Mouse (Mus musculus) forebrain, embryonic 14.5 days (tissue): ENCODE measurements around the gene Zbtb17. TPM values are rescaled to one million over a fixed set of nuclear protein-coding genes. Genes with fewer than 3 reads are reported as not detected.

Experiments
- ATAC-seq: fragments of 200-750 bp; cut with Nextera tagmentation; 2 replicates; pipeline ENCODE4 v1.8.0; 2017; ENCODE audit warnings: mild to moderate bottlenecking, moderate library complexity
- DNase-seq: peaks from one replicate; pipeline ENCODE4 v3.0.0-alpha.2; 2015; ENCODE audit warnings: low spot score
- H3K27ac ChIP-seq: fragments of 300-500 bp; sonication (generic); 2 replicates; pipeline ENCODE4 v1.5.1; 2014; ENCODE audit warnings: low read depth, mild to moderate bottlenecking, control low read depth, low read length, moderate library complexity
- H3K27me3 ChIP-seq: fragments of 300-500 bp; sonication (generic); replicated peaks from 2 replicates; pipeline ENCODE4 v1.6.1; 2014; ENCODE audit warnings: low read length, control low read depth, mixed read lengths; ENCODE audit not compliant: control insufficient read depth, insufficient read depth
- H3K36me3 ChIP-seq: fragments of 300-500 bp; sonication (generic); 2 replicates; pipeline ENCODE4 v1.6.1; 2014; ENCODE audit warnings: low read length, control low read depth; ENCODE audit not compliant: control insufficient read depth, insufficient read depth
- H3K4me1 ChIP-seq: fragments of 300-500 bp; sonication (generic); 2 replicates; pipeline ENCODE4 v1.6.1; 2014; ENCODE audit warnings: antibody characterized with exemption, low read length, control low read depth; ENCODE audit not compliant: control insufficient read depth, insufficient read depth
- H3K4me2 ChIP-seq: fragments of 300-500 bp; sonication (generic); 2 replicates; pipeline ENCODE4 v1.6.1; 2014; ENCODE audit warnings: mild to moderate bottlenecking, control low read depth, low read length
- H3K4me3 ChIP-seq: fragments of 300-500 bp; sonication (generic); 2 replicates; pipeline ENCODE4 v1.5.1; 2014; ENCODE audit warnings: low read depth, low read length, control low read depth
- H3K9ac ChIP-seq: fragments of 300-500 bp; sonication (generic); 2 replicates; pipeline ENCODE4 v1.6.1; 2014; ENCODE audit warnings: mild to moderate bottlenecking, low read length, control low read depth, moderate library complexity
- H3K9me3 ChIP-seq: fragments of 300-500 bp; sonication (generic); replicated peaks from 2 replicates; pipeline ENCODE4 v1.6.1; 2016; ENCODE audit warnings: low read length, control low read depth, mixed read lengths; ENCODE audit not compliant: control insufficient read depth
- WGBS: fragments of 180-500 bp; shearing (Covaris S2); extraction: QIAGEN DNeasy Blood & Tissue Kit; methylation state at CpG from one replicate; pipeline ENCODE4 v1.1.7; 2014; 5-methylcytosine and 5-hydroxymethylcytosine counted together
- polyA plus RNA-seq: library from polyadenylated mRNA; unstranded; fragments of >200 nt; fragmentation: Nextera tagmentation; extraction: Ambion mirVana; gene quantifications from 2 replicates; pipeline ENCODE4 v1.2.1, GENCODE M21; 2014

The Zbtb17 gene
- polyA plus RNA-seq, 1 experiment from 2014 or later: 41.3 TPM

DNA sequence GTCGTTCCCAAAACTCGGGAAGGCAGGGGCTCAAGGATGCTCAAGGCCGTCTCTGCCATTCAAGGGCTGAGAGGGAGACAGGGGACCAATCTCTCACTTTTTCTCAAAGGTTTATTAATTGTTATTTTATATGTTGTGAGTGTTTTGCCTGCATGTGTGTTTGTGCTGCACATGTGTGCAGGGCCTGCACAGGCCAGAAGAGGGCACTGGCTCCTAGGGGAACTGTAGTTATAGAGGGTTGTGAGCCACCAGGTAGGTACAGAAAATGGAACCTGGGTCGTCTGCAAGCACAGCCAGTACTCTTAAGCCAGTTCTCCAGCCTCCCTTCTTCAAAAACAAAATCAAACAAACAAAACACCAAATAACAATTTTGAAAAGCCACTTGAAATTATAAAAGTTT, 44.2 kb downstream of the Zbtb17 start:
- Histone ChIP-seq H3K9ac (no peak overlapping the region), H3K4me2 (no peak overlapping the region), H3K9me3 (no peaks in the 10 kb centered on the region), H3K27ac (no peak overlapping the region), H3K27me3 (no peaks in the 10 kb centered on the region), H3K4me3 (no peak overlapping the region), H3K36me3 (peaks cover 95% of the 10 kb centered on the region), H3K4me1 (no peaks in the 10 kb centered on the region)
- DNase-seq (no peak), ATAC-seq (no peak)
- WGBS: 91% methylated on average over 4 of the region's 4 CpGs

DNA sequence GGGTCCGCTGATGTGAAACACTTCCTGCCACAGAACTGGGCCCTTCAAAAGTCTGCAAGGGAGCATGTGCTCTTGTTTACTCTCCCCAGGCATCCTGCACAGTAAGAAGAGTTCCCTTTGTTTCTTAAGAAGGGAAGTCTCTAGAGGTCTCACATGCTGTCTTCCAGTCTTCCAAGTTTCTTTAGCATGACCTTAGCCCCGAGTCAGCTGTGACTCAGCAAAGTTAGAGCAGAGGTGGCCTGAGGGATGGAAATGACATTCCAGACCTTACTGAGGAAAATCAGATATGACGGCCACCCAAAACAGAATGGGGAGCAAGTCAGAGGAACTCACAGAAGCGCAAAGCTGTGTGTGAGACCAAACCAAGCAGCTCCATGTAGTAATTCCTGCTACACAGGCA, 56.2 kb downstream of the Zbtb17 start:
- Histone ChIP-seq H3K27ac (no peak overlapping the region), H3K27me3 (no peaks in the 10 kb centered on the region), H3K4me1 (no peaks in the 10 kb centered on the region), H3K36me3 (peaks cover 5% of the 10 kb centered on the region; the same call in 1 of the 2 replicates), H3K4me3 (no peak overlapping the region), H3K4me2 (no peak overlapping the region), H3K9ac (no peak overlapping the region), H3K9me3 (no peaks in the 10 kb centered on the region)
- ATAC-seq (no peak), DNase-seq (no peak)
- whole genome bisulfite sequencing: 80% methylated on average over 4 of the region's 4 CpGs

DNA sequence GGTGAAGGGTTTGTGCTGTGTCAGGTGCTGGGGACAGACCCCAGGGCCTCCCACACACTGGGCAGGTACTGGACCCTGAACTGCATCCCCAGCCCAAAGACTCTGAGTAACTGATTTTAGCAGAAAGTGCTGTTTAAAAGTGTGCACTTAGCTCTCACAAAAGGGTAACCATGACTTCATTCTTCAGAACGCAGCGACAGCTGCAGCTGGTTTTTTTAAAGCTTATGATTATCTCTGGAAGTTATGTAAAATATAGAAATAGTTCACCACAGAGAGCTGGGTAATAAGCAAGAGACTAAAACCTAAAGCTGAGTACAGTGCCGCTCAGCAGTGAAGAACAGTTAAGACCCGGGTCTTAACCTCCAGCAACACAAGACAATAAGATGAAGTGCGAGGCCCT, 56.6 kb downstream of the Zbtb17 start:
- no peak for ATAC-seq
- DNase-seq: no peak
- Histone ChIP-seq H3K4me3 (no peak overlapping the region), H3K4me1 (no peaks in the 10 kb centered on the region; the same call in 1 of the 2 replicates), H3K4me2 (no peak overlapping the region), H3K9me3 (no peaks in the 10 kb centered on the region), H3K9ac (no peak overlapping the region), H3K27ac (no peak overlapping the region), H3K36me3 (peaks cover 4% of the 10 kb centered on the region; the same call in 1 of the 2 replicates), H3K27me3 (no peaks in the 10 kb centered on the region)
- WGBS: 72% methylated on average over 5 of the region's 5 CpGs

DNA sequence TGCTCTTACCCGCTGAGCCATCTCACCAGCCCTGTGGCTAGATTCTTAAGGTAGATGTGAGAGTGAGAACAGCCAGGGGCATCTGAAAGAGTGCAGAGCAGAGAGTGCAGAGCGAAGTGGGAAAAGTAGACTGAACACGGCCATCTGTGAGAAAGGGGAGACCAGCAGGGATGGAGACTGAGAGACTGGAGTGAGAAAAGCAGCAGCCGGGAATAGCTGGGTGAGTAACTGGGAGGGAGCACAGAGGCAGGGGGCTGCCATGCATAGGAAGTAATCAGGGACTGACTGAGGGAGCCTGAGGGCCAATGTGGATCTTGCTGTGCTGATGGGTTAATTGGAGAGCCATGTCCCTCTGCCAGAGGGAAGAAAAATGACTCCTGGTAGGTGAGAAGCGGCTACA, 58.3 kb downstream of the Zbtb17 start:
- H3K27me3 ChIP-seq: no peaks in the 10 kb centered on the region
- no peak for ATAC-seq
- DNase-seq: no peak
- 71% methylated on average over 5 of the region's 5 CpGs for WGBS
- peaks cover 4% of the 10 kb centered on the region; the same call in 1 of the 2 replicates for H3K36me3 ChIP-seq
- H3K4me2 ChIP-seq: no peak overlapping the region
- no peak overlapping the region for H3K4me3 ChIP-seq
- H3K9ac ChIP-seq: no peak overlapping the region
- H3K27ac ChIP-seq: no peak overlapping the region; the same call in 1 of the 2 replicates
- H3K9me3 ChIP-seq: no peaks in the 10 kb centered on the region
- H3K4me1 ChIP-seq: peaks cover 14% of the 10 kb centered on the region

DNA sequence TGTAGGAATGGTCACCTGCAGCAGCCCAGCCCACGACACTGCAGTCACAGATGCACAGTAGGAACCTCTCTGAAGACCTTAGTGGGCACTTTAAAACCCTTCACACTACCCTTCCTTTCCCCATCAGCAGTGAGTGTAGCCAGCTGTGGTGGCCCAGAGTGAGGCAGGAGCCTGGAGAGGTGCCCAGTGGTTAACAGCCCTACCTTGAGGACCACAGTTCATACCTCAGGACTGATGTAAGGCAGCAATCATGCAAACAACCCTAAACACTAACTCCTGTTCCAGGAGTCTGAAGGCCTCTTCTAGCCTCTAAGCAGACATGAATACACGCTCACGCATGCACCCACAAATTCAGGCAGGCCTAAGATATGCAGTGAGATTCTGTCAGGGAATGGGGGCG, 60.0 kb downstream of the Zbtb17 start:
- WGBS: 91% methylated on average over 4 of the region's 4 CpGs
- peaks cover under 1% of the 10 kb centered on the region; the same call in 1 of the 2 replicates for H3K36me3 ChIP-seq
- no peak overlapping the region for H3K4me3 ChIP-seq
- no peak for DNase-seq
- no peaks in the 10 kb centered on the region for H3K27me3 ChIP-seq
- ATAC-seq: no peak
- no peak overlapping the region for H3K27ac ChIP-seq
- H3K4me2 ChIP-seq: no peak overlapping the region
- no peaks in the 10 kb centered on the region for H3K9me3 ChIP-seq
- H3K4me1 ChIP-seq: peaks cover 14% of the 10 kb centered on the region
- no peak overlapping the region for H3K9ac ChIP-seq

DNA sequence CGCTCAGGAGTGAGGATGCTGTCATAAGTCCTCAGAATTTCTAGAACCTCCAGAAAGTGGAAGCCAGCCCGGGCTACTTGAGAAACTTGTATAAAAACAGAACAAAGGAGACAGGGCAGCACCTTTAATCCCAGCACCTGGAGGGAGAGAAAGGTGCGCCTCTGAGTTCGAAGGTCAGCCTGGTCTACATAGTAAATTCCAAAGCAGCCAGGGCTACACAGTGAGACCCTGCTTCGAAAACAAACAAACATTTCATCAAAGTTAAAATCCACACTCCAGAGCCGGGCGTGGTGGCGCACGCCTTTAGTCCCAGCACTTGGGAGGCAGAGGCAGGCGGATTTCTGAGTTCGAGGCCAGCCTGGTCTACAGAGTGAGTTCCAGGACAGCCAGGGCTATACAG, 61.4 kb downstream of the Zbtb17 start:
- H3K4me3 ChIP-seq: no peak overlapping the region
- H3K27me3 ChIP-seq: no peaks in the 10 kb centered on the region
- H3K4me1 ChIP-seq: peaks cover 14% of the 10 kb centered on the region
- H3K36me3 ChIP-seq: no peaks in the 10 kb centered on the region
- no peak for ATAC-seq
- no peak overlapping the region for H3K9ac ChIP-seq
- peak overlapping the region; percentile 85; the same call in 1 of the 2 replicates for H3K27ac ChIP-seq
- no peak overlapping the region for H3K4me2 ChIP-seq
- WGBS: 93% methylated on average over 11 of the region's 11 CpGs
- H3K9me3 ChIP-seq: no peaks in the 10 kb centered on the region
- DNase-seq: no peak

DNA sequence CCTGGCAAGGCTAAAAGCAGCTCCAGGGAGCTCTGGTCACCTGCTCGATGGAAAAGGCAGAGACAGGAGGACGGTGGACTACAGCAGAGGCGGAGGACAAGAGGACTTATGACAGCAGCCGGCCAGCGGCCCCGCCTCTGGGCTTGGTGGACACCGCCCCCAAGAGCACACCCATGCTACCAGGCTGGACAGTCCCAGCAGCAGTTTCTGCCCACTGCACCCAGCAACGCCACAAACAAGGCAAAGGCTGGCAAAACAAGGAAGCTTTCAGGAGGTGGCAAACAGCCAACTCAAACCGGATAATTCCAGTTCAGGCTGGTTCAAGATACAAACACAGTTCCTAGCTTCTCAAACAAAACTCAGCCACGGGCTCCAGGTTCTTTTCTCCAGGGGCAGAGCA, 61.9 kb downstream of the Zbtb17 start:
- Histone ChIP-seq H3K4me2 (peak overlapping the region; percentile 18), H3K9ac (peak overlapping the region; percentile 41; the same call in 1 of the 2 replicates), H3K27ac (peak overlapping the region; percentile 85), H3K9me3 (no peaks in the 10 kb centered on the region), H3K4me1 (peaks cover 14% of the 10 kb centered on the region), H3K27me3 (no peaks in the 10 kb centered on the region), H3K36me3 (no peaks in the 10 kb centered on the region), H3K4me3 (no peak overlapping the region)
- peak; percentile 81 for ATAC-seq
- 44% methylated on average over 10 of the region's 10 CpGs for WGBS
- peak; percentile 90 for DNase-seq

DNA sequence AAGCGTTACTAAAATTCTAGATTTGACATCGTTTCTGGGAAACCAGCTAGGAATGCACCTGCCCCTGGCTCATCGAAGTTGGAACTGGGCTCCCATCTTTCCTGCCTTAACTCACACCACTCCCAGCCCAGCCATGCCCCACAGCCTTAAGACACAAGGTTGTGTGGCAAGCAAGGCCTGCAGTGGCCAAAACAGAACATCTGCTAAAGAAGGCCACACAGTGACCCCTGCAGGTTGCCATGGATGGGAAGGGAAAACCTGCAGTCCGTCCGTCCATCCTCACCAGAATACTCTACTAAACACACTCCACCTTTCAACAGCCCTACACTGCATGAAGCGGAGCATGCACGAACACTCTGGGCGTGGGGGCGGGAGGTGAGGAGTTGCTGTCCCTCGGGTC, 62.4 kb downstream of the Zbtb17 start:
- peaks cover 14% of the 10 kb centered on the region for H3K4me1 ChIP-seq
- peak overlapping the region; percentile 18 for H3K4me2 ChIP-seq
- H3K9ac ChIP-seq: peak overlapping the region; percentile 41; the same call in 1 of the 2 replicates
- WGBS: 71% methylated on average over 10 of the region's 10 CpGs
- DNase-seq (peak; percentile 16), ATAC-seq (peak; percentile 43)
- no peak overlapping the region for H3K4me3 ChIP-seq
- peak overlapping the region; percentile 85 for H3K27ac ChIP-seq
- H3K27me3 ChIP-seq: no peaks in the 10 kb centered on the region
- H3K9me3 ChIP-seq: no peaks in the 10 kb centered on the region
- H3K36me3 ChIP-seq: no peaks in the 10 kb centered on the region

DNA sequence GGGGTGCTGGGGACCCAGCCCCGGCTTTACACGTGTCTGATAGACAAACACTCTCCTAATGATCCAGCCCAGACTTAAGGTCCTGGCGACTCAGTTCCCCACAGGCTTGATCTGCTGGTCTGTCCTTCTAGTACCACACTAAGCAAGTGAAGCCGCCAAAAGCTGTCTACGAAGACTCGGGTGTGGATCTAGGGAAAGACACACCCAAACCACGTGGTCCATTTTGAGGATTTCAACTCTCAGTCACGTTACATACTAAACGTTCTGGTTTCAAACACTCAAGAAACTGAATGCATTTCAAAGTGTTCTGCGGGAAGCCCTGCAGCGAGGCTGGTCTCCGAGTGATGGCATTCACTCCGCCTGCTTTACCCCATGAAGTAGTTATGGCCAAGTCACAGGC, 66.0 kb downstream of the Zbtb17 start:
- Histone ChIP-seq H3K9me3 (no peaks in the 10 kb centered on the region), H3K9ac (no peak overlapping the region), H3K27me3 (no peaks in the 10 kb centered on the region), H3K36me3 (0 out of 2 replicates have a peak, but pooled peaks cover 7% of the 10 kb centered on the region), H3K4me3 (no peak overlapping the region), H3K4me1 (peaks cover 14% of the 10 kb centered on the region), H3K4me2 (no peak overlapping the region), H3K27ac (no peak overlapping the region)
- ATAC-seq: no peak
- 87% methylated on average over 13 of the region's 13 CpGs for WGBS
- DNase-seq: no peak
